Mouse (Mus musculus): ENCODE results near the gene Mrpl2.

Gene Mrpl2

DNA sequence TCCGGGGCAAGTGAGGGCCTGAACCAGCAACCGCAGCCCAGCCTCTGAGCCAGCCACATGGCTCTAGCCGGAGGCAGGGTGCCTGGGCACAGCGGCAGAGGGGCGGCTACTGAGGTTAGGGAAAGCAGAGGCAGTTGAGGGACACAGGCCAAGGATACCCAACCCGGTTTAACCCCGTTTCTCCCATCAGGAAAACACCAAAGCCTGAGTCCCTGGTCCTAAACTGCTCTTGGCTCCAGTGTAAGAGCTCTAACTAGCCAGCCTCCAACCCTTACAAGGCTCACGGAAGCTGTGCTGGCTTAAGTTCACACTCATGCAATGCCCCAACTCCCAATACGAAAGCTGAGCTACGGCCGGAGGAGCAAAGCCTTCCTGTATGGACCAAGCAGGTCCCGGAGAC lies 21.4 kb upstream of the Mrpl2 start:
- DNase-seq (ENCODE audit: extremely low spot score, low spot score), result no peak

DNA sequence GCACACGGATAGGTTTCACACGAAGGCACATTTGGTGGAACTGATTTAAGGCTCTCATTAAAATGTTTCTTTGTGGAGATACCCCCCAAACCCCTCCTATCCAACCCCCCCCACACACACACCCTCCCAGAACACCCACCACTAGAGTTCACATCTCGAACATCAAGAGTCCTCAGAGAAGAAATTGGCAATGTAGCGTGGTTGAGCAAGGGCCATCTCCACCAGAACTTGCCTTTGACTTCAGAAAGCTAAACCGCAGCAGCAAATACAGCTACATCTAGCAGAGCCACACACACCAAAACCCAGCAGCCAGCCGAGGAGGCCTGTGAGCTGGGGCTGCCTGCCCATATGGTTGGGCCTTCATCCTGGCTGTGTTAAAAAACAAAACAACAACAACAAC lies 18.6 kb upstream of the Mrpl2 start:
- no peak for DNase-seq (ENCODE audit: extremely low spot score, low spot score)

DNA sequence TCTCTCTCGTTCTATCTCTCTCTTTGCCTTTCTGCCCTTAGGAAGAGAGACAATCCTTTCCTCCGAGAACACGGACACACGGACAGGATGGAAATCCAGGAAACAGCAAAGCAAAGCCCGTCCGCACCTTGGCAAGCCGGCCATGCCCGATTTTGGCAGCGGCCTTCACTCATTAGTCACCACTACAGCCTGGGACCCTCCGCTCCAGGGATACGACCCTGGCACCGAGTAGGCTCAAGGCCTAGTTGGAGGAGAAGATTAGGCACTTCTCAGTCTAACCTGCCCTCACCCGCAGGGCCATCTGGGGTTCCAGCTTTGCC lies 17.6 kb upstream of the Mrpl2 start:
- peak; percentile 77 for DNase-seq (ENCODE audit: extremely low spot score, low spot score)

DNA sequence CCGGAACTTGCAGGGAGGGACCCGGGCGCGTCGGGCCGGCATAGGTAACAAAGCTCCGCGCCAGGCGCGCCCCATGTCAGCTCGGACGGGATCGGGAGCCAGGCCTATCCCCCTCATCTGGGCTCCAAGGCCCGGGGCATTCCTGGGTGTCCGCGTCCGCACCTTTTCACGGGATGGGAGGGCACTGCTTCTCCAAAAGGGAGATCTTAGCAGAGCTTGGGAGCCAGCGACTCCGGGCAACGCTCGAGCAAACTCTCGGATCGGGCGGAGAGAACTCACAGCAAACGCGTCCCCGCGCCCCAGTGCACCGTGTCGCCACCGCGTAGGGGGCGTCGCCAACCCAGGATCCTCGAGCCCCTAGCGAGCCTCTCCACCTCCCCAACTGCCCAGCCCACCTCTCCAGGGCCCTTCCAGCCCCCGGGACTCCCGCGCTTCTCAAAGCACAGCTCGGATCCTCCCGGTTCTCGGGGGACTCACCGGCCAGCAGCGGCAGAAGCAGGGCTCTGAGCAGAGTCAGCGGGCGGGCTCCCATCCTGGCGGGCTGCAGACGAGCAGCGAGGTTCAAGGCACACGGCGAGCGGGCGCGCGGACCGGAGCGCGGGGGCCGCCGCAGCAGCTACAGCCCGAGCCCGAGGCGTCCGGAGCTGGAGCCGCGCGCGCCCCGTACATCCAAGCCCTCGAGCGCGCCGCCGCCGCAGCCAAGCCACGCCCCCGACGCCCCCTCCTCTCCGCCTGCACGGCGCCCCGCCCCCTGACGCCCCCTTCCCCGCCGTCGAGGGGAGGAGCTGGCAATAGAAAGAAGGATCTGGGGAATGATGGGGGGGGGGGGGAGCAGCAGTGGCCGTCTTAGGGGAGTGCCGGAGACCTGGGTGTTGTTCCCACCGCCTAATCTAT lies 17.0 kb upstream of the Mrpl2 start, which contains the start of gene Ptk7:
Gene Ptk7, minus strand, starts transcription at position 714 of the 894 bp plus-strand sequence.
- peak; percentile 96 for DNase-seq (ENCODE audit: extremely low spot score, low spot score)

DNA sequence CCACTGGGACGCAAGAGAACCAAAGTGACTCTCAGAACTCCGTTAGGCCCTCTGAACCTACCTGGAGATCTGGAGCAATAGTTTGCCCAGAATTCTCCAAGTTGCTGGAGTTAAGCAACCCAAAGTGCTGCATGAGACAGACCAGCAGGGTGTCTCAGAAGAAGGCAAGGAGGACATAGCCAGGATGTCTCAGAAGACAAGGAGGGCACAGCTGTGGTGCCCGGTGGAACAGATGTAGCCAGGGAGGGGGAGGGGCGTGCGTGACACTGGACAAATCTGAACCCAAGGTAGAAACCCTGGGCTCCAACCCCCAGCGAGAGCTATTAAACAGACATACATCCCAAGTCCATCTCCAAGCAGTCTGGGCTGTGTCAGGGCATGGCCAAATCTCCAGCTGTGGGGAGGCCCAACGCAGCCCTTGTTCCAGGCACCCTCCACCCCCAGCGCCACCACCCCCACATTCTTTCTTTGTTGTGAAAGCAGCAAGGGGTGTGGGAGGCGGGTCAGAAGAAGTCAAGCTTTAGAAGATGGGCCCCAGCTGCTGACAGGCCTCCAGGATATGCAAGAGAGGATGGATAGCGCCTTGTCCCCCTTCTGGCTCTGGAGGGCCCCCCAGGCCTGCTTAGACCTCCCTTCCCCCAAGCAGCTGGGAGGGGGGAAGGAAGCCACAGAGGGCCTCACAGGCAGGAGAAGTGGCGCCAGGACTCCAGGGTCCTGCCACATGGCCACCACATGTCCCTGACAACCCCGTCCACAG lies 16.2 kb upstream of the Mrpl2 start:
- peak; percentile 79 for DNase-seq (ENCODE audit: extremely low spot score, low spot score)

DNA sequence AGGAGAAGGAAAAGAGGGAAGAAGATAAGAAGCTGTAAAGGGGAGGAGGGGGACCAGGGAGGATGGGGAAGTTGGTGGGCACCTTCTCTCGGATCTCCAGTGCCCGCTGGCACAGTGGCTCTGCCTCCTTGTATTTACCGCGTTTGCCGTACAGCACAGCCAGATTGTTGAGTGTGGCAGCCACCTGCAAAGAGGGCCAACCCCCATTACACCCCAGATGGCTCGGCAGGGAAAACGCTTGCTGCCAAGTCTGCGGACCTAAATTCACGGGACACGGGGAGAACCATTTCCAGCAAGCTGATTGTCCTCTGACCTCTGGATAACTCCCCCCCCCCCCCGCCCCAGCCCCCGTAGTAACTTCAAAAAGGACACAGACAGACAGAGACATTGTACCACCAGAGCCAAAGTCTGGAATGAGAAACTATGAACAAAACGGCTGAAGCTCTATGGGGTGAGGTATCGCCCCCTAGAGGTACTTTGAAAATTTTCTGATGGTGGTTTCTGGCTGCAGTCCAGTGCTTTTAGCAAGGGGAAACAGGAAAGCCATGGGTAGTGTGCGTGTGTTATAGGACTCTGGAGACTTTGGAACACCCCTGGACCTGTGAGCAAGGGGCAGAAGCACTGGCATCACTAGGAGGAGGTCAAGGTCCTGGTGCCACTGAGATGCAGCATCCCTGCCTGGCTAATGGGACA lies 9.1 kb upstream of the Mrpl2 start:
- DNase-seq (ENCODE audit: extremely low spot score, low spot score), result peak; percentile 50

DNA sequence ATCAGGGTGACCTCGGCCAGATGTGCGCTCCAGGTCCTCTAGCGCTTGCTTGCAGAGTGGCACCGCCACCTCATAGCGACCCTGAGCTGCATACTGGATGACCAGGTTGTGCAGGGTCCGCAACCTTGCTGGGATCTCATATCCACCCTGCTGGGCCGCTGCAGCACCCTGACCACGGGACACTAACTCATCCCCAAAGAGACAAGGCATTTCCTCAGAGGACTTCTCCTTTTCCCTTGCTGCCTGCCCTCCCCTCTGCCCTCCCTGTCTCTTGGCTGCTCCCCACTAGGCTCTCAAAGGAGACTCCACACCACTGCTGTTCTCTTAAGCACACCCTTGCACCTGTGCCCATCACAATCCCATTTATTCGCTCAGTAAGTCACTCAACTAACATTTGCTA lies 6.1 kb upstream of the Mrpl2 start:
- no peak for DNase-seq (ENCODE audit: extremely low spot score, low spot score)

DNA sequence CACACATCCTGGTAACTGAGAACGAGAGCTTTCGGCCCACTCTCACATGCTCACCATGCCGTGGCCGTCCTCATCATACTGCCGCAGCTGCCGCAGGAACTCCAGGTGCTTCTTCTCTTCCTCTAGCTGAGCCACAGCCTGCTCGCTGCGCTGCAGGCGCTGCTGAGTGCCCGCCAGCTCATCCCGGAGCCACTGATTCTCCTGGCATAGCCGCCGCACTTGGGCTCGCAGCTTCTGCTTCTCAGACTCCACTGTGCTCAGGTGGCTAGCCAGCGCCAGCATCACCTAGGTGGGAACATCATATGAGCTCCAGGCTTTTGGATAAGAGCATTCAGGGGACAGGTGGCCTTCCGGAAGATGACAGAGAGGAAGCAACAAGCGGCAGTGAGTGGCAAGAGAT lies 4.0 kb upstream of the Mrpl2 start:
- DNase-seq (ENCODE audit: extremely low spot score, low spot score), result no peak

DNA sequence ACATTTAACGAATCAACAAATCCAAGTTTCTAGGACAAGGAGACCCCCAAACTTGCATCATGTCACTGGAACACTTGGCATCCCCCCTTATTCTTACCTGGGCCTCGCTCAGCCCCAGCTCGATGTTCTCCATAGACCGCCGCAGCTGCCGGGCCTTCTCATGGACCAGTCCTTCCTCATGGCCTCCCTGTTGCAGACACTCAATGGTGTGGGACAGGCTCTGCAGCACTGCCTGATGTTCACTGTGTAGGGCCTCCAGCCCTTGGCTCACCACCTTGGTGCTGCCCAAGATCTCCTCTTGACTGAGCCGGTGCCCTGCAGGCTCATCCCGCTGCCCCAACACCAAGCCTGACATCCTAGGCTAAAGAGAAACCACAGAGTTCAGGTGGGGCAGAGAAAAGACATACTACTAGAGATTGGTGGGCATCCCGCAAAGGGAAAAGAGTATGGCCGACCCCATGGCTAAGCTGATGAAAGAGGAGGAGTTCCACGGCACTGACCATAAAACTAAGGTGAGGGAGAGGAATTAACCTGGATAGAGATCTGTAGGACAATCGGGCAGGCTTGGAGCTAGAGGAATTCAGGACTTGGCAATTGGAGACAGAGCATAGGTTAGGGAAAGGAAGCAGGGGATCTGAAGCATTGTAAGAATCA lies 1.8 kb upstream of the Mrpl2 start:
- DNase-seq (ENCODE audit: extremely low spot score, low spot score), result no peak

DNA sequence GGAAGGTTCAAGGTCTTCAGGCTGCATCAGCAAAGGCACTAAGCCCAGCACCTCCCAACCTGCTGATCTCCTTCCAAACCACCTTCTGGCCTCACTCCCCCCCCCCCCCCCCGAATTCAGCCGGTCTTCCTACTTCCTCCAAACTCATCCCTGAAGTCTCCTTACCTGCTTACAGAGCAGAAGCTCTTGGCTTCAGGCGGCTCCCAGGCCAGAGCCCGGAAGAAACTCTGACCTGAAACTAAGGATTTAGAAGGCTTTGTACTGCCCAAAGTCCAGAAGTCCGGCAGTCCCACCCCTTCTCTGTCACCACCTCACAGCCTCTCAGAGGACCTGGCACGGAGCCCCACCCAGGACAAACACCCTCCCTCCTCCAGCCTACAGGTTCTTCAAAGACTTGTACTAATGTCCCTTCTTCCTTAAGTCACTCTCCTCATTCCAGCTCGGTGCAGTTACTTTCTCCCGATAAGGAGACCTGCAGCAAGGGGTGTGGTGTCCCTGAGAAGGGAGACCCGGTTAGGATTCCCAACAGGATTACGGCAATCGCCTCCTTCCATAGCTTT lies 1.0 kb upstream of the Mrpl2 start:
- no peak for DNase-seq (ENCODE audit: extremely low spot score, low spot score)

DNA sequence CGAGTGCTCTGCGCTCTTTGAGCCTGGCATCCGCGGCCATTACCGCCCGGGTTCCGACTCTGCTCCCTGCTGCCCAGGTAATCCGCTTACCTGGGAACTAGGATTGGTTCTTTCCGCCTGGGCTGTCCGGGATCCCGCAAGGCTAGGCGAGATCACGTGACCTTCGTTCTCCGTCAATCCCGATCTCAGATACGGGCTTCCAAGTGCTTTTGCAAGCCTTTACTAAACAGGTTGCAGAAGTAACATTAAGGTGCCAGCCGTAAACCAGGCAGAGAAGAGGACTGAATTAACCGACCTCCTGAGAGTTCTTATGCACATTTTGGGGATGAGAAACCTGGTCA lies 263 bp downstream of the Mrpl2 start:
- no peak for DNase-seq (ENCODE audit: extremely low spot score, low spot score)

DNA sequence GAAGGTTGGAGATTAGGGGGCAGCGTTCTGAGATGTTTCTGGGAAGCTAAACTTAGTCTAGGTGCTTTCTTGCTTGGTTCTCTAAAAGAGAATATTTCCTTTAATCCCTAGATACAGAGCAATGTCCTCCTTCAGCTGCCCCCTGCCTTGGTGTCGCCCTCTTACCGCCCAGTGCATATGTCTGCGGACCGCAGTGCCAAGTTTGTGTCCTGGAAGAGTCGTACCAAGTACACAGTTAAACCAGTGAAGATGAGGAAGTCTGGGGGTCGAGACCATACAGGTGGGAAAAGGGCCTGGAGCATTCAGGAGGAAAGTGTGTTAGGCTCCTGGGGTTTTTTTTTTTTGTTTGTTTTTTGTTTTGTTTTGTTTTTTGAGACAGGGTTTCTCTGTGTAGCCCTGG lies 1.2 kb downstream of the Mrpl2 start:
- DNase-seq (ENCODE audit: extremely low spot score, low spot score), result no peak

DNA sequence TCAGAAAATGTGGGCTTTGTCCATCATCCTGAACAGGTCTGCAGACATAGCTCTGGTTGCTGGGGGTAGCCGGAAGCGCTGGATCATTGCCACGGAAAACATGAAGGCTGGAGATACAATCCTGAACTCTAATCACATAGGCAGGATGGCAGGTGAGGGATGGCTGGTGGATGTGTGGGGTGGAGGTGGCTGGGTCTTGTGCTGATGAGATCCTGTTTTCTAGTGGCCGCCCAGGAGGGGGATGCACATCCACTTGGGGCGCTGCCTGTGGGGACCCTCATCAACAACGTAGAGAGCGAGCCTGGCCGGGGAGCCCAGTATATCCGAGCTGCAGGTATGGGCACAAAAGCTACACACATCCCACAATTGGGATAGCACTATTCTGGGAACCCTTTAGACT lies 2.4 kb downstream of the Mrpl2 start:
- DNase-seq (ENCODE audit: extremely low spot score, low spot score), result no peak

DNA sequence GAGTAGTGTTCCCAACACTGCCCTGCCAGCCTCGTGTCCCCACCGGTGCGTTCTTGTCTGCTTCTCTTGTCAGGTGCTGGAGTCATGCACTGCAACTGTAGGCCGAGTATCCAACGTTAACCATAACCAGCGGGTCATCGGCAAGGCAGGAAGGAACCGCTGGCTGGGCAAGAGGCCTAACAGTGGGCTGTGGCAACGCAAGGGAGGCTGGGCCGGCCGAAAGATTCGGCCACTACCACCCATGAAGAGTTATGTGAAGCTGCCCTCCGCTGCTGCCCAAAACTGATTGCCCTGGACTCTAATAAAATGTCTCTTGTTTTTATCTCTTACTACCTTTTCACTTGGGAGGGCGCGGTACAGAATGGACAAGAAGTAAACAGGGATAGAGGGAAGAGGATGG lies 3.8 kb downstream of the Mrpl2 start:
- DNase-seq (ENCODE audit: extremely low spot score, low spot score), result no peak

DNA sequence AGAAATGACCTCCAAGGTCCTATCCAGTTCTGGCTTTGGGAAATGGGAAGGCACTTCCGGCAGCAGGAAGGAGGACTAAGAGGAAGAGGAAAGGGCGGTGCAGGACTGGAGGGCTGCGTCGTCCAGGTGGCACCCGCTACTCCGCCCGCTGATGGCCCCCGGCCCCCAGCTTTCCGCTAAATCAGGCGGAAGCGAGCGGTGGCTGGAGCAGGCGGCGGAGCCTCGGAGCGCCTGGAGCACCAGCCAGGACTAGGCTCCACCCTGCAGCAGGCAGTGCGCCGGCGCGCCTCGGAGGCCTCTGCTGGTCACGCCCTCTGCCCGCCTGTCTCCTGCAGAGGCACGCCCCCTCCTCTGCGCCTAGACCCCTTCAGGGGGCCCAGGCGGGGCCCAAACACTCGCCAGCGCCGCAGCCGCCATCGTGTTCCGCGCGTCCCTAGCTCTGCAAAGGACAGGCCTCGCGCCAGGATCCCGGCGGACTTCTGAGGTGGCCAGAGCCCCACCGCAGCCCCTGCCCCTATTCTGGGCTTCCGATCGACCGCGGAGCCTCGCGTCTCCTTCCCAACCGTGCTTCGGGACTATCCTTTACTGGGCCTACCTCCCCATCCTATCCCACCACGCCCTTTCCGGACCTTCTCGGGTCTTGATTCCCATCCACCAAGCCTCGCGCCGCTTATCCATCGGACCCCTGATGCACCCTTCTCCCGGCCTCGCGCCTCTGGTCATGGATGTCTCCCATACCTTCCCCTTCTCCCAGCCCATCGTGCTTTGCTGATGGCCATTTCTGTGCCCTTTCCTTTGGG lies 4.4 kb downstream of the Mrpl2 start, which contains the start of gene Cul7:
Gene Cul7, plus strand, starts transcription at position 106 of the 800 bp plus-strand sequence.
- DNase-seq (ENCODE audit: extremely low spot score, low spot score), result peak; percentile 93

DNA sequence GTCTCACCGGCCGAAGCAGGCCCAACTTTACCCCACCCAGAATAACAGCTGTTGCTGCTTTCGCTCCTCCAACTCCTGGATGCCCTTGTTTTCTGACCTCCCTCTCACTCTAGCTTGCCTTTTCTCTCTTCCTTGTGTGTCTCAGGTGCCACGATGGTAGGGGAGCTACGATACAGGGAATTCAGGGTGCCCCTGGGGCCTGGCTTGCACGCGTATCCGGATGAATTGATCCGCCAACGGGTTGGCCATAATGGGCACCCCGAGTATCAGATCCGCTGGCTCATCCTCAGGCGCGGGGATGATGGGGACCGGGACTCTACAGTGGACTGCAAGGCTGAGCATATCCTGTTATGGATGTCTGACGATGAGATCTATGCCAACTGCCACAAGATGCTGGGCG lies 5.3 kb downstream of the Mrpl2 start:
- DNase-seq (ENCODE audit: extremely low spot score, low spot score), result no peak

DNA sequence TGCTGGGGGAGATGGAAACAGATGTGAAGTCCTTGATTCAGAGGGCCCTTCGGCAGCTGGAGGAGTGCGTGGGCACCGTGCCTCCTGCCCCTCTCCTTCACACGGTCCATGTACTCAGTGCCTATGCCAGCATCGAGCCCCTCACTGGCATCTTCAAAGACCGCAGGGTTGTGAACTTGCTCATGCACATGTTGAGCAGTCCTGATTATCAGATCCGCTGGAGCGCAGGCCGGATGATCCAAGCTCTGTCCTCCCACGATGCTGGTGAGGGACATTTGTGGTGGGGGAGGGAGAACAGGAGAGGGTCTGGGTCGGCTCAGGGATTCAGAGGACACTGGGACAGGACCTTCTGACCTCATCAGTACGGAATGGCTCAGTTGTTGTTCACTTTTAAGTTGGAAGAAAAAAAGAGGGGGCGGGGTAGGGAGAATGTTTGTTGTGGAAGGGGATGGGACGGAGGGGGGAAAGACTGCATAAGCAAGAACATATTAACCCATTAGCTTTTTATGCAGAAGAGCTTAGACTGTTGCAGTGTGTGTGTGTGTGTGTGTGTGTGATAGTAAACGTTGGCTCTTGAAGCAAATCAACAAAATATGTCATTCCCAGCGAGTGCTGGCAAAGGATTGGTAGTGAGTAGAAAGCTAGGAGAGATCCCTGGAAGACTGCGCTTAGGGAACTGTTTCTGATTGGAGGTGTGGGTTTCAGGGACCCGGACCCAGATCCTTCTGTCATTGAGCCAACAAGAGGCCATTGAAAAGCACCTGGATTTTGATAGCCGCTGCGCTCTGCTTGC lies 5.9 kb downstream of the Mrpl2 start:
- DNase-seq (ENCODE audit: extremely low spot score, low spot score), result no peak

DNA sequence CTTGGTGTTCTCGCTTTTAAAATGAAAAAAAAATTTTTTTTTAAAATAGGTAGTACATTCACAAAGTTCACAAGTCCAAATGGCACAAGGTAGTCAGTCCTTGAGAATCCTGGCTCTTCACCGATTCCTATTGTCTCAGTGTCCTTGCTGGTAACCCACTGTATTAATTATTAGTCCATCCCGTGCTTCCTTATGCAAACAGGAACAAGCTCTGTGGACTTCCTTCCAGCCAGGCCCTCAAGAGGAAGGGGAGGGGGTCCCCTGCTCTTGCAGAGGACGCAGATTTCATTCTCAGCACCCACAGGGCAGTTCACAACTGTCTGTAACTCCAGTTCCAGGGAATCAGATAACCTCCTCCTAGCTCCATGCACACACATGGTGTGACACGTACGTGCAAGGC lies 10.0 kb downstream of the Mrpl2 start:
- DNase-seq (ENCODE audit: extremely low spot score, low spot score), result no peak

DNA sequence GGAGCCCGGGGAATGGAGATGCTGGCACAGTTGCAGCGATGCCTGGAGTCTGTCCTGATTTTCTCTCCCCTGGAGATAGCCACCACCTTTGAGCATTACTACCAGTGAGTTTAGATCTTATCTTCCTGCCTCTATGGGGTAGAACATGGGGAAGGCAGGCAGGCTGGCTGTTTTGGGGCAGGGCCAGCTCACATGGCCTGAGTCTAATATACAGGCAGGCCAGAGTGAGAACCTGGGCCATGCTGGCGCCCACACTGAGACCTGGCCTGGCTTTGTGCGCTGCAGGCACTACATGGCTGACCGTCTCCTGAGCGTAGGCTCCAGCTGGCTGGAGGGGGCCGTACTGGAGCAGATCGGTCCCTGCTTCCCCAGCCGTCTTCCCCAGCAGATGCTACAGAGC lies 15.3 kb downstream of the Mrpl2 start:
- DNase-seq (ENCODE audit: extremely low spot score, low spot score), result no peak

DNA sequence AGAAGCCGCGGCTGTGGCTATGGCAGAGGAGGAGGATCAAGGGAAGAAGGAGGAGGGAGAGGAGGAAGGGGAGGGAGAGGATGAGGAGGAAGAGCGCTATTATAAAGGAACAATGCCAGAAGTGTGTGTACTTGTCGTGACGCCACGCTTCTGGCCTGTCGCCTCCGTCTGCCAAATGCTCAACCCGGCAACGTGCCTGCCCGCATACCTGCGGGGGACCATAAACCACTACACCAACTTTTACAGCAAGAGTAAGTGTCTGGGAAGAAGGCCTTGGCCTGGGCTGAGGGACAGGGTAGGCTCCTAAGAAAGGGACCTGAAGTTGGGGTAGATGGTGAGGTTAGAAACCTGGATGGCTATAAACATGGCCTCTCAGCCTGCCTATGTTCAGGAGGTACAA lies 16.0 kb downstream of the Mrpl2 start:
- no peak for DNase-seq (ENCODE audit: extremely low spot score, low spot score)

Data from neural tube, embryonic 10.5 days (tissue).